Mouse (Mus musculus): ENCODE data around the gene Gm10277.

- TF ChIP-seq POLR2A (IDR thresholded peaks at IDR 0.05; ENCODE audit: borderline replicate concordance, insufficient read depth, low read length): no peak
- TF ChIP-seq CTCF (IDR thresholded peaks at IDR 0.05; ENCODE audit: borderline replicate concordance, insufficient read depth, low read depth, low read length): no peak
Observed at GRCm38 (mm10) chr11:77738555-77738954, 49.0 kb downstream of the Gm10277 start.

Data from cerebellum, adult 2 months (tissue).